Mouse (Mus musculus): Measurements from ENCODE around the gene Dcakd. TPM values are rescaled to one million over a fixed set of nuclear protein-coding genes. Genes with fewer than 3 reads are reported as not detected.

Gene Dcakd
- total RNA-seq, 4 experiments from 2014 or later: 10.3 to 15.1 (median 13.0) TPM

- no peak for DNase-seq (ENCODE audit: low spot score in 2 of 2)
These were observed 82.5 kb downstream of the Dcakd start for GRCm38 (mm10) chr11:102945306-102946264.

Small RNA genes within 50 kb of the gene (microRNA-seq; reads per million reads assigned to microRNA genes)
- gene Mir6931: not detected

Other genes starting within 250 kb of the Dcakd start
- 1 to 10 TPM; 3.0 to 4.7 (median 3.4) TPM for gene Gjc1, start 208.6 kb downstream of the Dcakd start, total RNA-seq (2022)
- 1 to 10 TPM; 1.3 to 2.9 (median 2.2) TPM for gene Higd1b, start 192.5 kb downstream of the Dcakd start, total RNA-seq (2022)
- 10 to 100 TPM; 19.9 to 25.3 (median 23.8) TPM for gene Eftud2, start 147.3 kb downstream of the Dcakd start, total RNA-seq (2022)
- gene Ccdc103, start 147.1 kb downstream of the Dcakd start, total RNA-seq (2022): not detected
- not detected for gene Fam187a, start 143.2 kb downstream of the Dcakd start, total RNA-seq (2022)
- gene Gfap, start 127.4 kb downstream of the Dcakd start, total RNA-seq (2022): under 1 TPM in 2 of 4 experiments, not detected in 2; 0.11 to 0.36 TPM
- gene Kif18b, start 103.2 kb downstream of the Dcakd start, total RNA-seq (2022): not detected
- not detected for gene C1ql1, start 81.6 kb downstream of the Dcakd start, total RNA-seq (2022)
- gene Nmt1, start 143 bp downstream of the Dcakd start, total RNA-seq (2022): 10 to 100 TPM; 44.4 to 52.7 (median 50.5) TPM
- gene Plcd3, start 73.3 kb upstream of the Dcakd start, total RNA-seq (2022): 1 to 10 TPM; 5.0 to 5.9 (median 5.5) TPM
- gene Acbd4, start 73.3 kb upstream of the Dcakd start, total RNA-seq (2022): 10 to 100 TPM; 25.6 to 46.5 (median 41.0) TPM
- gene Hexim1, start 87.9 kb upstream of the Dcakd start, total RNA-seq (2022): 10 to 100 TPM; 15.1 to 25.6 (median 18.7) TPM
- 1 to 10 TPM; 1.7 to 4.0 (median 2.8) TPM for gene Hexim2, start 104.1 kb upstream of the Dcakd start, total RNA-seq (2022)
- 1 to 10 TPM; 2.2 to 3.9 (median 3.5) TPM for gene Fmnl1, start 142.8 kb upstream of the Dcakd start, total RNA-seq (2022)
- not detected for gene 1700023F06Rik, start 180.2 kb upstream of the Dcakd start, total RNA-seq (2022)
- gene Spata32, start 190.1 kb upstream of the Dcakd start, total RNA-seq (2022): not detected
- 1 to 10 TPM; 3.0 to 4.9 (median 4.2) TPM for gene Map3k14, start 239.1 kb upstream of the Dcakd start, total RNA-seq (2022)

Data from gastrocnemius, adult 8-10 months (tissue).